Mouse (Mus musculus): ENCODE data around the gene Gmeb2.

DNA sequence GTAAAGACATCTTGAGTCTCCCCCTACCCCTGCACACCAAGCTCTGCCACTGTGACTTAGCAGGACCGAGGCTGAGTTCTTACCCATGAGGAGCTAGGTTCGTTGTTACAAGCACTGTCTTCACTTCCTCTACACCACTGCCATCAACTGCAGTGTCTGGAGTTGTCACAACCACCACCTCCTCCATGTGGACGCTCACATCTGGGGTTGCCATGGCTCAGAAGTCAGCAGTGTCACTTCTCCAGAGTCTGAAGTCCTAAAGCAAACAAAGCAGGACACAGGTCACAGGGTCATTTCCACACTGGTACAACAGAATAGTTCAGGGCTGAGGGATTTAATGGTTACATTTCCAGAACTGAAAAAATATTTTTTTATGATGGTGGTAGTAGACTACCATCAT lies 10.0 kb downstream of the Gmeb2 start:
- no peak for TF ChIP-seq CTCF (IDR thresholded peaks at IDR 0.05; ENCODE audit: low read depth, low read length)
- no peak for TF ChIP-seq POLR2A (IDR thresholded peaks at IDR 0.05; ENCODE audit: extremely low read depth, insufficient read depth, low read length)

Data from liver, adult 2 months (tissue).